Mouse (Mus musculus) urinary bladder, postnatal 36 days (tissue): ENCODE measurements at regions not wholly inside any gene's neighbourhood (a gene's known extent, or its start where the extent isn't known, plus 50 kb on each side); places are given as distances from the start of the nearest gene placed in this dataset.

Experiments used
- DNase-seq, 2 experiments: peaks; one replicate each; pipeline ENCODE4 v3.0.0; 2022; ENCODE audit warnings: low spot score in 2 of 2, mixed read lengths in 1 of 2

GRCm38 (mm10) chr13:34395010-34395409, 50.0 kb upstream of the Slc22a23 start:
- DNase-seq: no peak
